Mouse (Mus musculus) kidney, embryonic 15.5 days (tissue): Measurements from ENCODE around the gene Tespa1. TPM values are rescaled to one million over a fixed set of nuclear protein-coding genes. Genes with fewer than 3 reads are reported as not detected.
"Not testable (repeated sequence)": the region's sequence is repeated elsewhere in the genome, so short reads cannot be mapped to it uniquely, and the experiment has no call there.

Experiments
- ATAC-seq: fragments of 200-750 bp; cut with Nextera tagmentation; replicated peaks from 2 replicates; pipeline ENCODE4 v1.8.0; 2017; ENCODE audit warnings: moderate TSS enrichment; ENCODE audit not compliant: low FRiP score
- H3K27ac ChIP-seq: fragments of 300-500 bp; sonication (generic); 2 replicates; pipeline ENCODE4 v1.5.1; 2015; ENCODE audit warnings: mild to moderate bottlenecking, inconsistent platforms
- H3K27me3 ChIP-seq: fragments of 300-500 bp; sonication (generic); 2 replicates; pipeline ENCODE4 v1.6.1; 2015; ENCODE audit warnings: inconsistent platforms
- H3K36me3 ChIP-seq: fragments of 300-500 bp; sonication (generic); 2 replicates; pipeline ENCODE4 v1.6.1; 2015; ENCODE audit warnings: inconsistent platforms
- H3K4me1 ChIP-seq: fragments of 300-500 bp; sonication (generic); 2 replicates; pipeline ENCODE4 v1.6.1; 2015; ENCODE audit warnings: inconsistent platforms
- H3K4me2 ChIP-seq: fragments of 300-500 bp; sonication (generic); 2 replicates; pipeline ENCODE4 v1.6.1; 2015; ENCODE audit warnings: moderate library complexity, mild to moderate bottlenecking, inconsistent platforms
- H3K4me3 ChIP-seq: fragments of 300-500 bp; sonication (generic); replicated peaks from 2 replicates; pipeline ENCODE4 v1.5.1; 2015; ENCODE audit warnings: mild to moderate bottlenecking, inconsistent platforms
- H3K9ac ChIP-seq: fragments of 300-500 bp; sonication (generic); 2 replicates; pipeline ENCODE4 v1.6.1; 2015; ENCODE audit warnings: mild to moderate bottlenecking, inconsistent platforms
- H3K9me3 ChIP-seq: fragments of 300-500 bp; sonication (generic); replicated peaks from 2 replicates; pipeline ENCODE4 v1.6.1; 2016; ENCODE audit warnings: inconsistent platforms
- WGBS: fragments of 180-500 bp; shearing (Covaris S2); methylation state at CpG from one replicate; pipeline ENCODE4 v1.1.7; 2015; ENCODE audit warnings: mixed read lengths; 5-methylcytosine and 5-hydroxymethylcytosine counted together
- polyA plus RNA-seq: library from polyadenylated mRNA; unstranded; fragments of >200 nt; fragmentation: Nextera tagmentation; extraction: Ambion mirVana; gene quantifications from 2 replicates; pipeline ENCODE4 v1.2.1, GENCODE M21; 2015

Gene Tespa1
- polyA plus RNA-seq, 1 experiment from 2014 or later: 0.23 TPM

- ATAC-seq: no peak
- no peak overlapping the region for H3K4me2 ChIP-seq
Measured at GRCm38 (mm10) chr10:130314110-130314829, 8.4 kb upstream of the Tespa1 start.

GRCm38 (mm10) chr10:130315846-130316245, 6.8 kb upstream of the Tespa1 start:
- Histone ChIP-seq H3K4me1 (no peaks in the 10 kb centered on the region), H3K9me3 (no peaks in the 10 kb centered on the region), H3K36me3 (no peaks in the 10 kb centered on the region), H3K4me2 (no peak overlapping the region), H3K4me3 (no peak overlapping the region), H3K27ac (no peak overlapping the region), H3K9ac (no peak overlapping the region), H3K27me3 (no peaks in the 10 kb centered on the region)
- no peak for ATAC-seq

More at GRCm38 (mm10) chr10:130314110-130314829, 8.4 kb upstream of the Tespa1 start:
- Histone ChIP-seq H3K4me3 (no peak overlapping the region), H3K9me3 (no peaks in the 10 kb centered on the region), H3K4me1 (no peaks in the 10 kb centered on the region), H3K36me3 (no peaks in the 10 kb centered on the region), H3K27ac (no peak overlapping the region), H3K27me3 (no peaks in the 10 kb centered on the region), H3K9ac (no peak overlapping the region)
- WGBS: 72% methylated on average over 2 of the region's 2 CpGs

GRCm38 (mm10) chr10:130318720-130319119, 4.0 kb upstream of the Tespa1 start:
- WGBS: 73% methylated on average over 4 of the region's 4 CpGs
- no peaks in the 10 kb centered on the region for H3K27me3 ChIP-seq
- H3K4me3 ChIP-seq: no peak overlapping the region
- no peaks in the 10 kb centered on the region for H3K4me1 ChIP-seq
- ATAC-seq: no peak
- H3K4me2 ChIP-seq: no peak overlapping the region
- H3K9ac ChIP-seq: no peak overlapping the region
- no peaks in the 10 kb centered on the region for H3K9me3 ChIP-seq
- H3K27ac ChIP-seq: no peak overlapping the region
- no peaks in the 10 kb centered on the region for H3K36me3 ChIP-seq

GRCm38 (mm10) chr10:130320715-130321114, 2.0 kb upstream of the Tespa1 start:
- Histone ChIP-seq H3K4me2 (no peak overlapping the region), H3K27ac (no peak overlapping the region), H3K4me1 (no peaks in the 10 kb centered on the region), H3K36me3 (no peaks in the 10 kb centered on the region), H3K9me3 (no peaks in the 10 kb centered on the region), H3K9ac (no peak overlapping the region), H3K27me3 (no peaks in the 10 kb centered on the region), H3K4me3 (no peak overlapping the region)
- ATAC-seq: no peak
- 76% methylated on average over 2 of the region's 2 CpGs for WGBS

- Histone ChIP-seq H3K9me3 (no peaks in the 10 kb centered on the region), H3K36me3 (no peaks in the 10 kb centered on the region), H3K27ac (no peak overlapping the region), H3K4me1 (no peaks in the 10 kb centered on the region), H3K9ac (no peak overlapping the region), H3K4me3 (no peak overlapping the region), H3K4me2 (no peak overlapping the region), H3K27me3 (no peaks in the 10 kb centered on the region)
- ATAC-seq: no peak
Measured at GRCm38 (mm10) chr10:130322062-130322461, 608 bp upstream of the Tespa1 start.

GRCm38 (mm10) chr10:130324243-130324642, 1.6 kb downstream of the Tespa1 start:
- no peak for ATAC-seq
- Histone ChIP-seq H3K9ac (no peak overlapping the region), H3K4me3 (no peak overlapping the region), H3K4me1 (no peaks in the 10 kb centered on the region), H3K27me3 (no peaks in the 10 kb centered on the region), H3K9me3 (no peaks in the 10 kb centered on the region), H3K4me2 (no peak overlapping the region), H3K27ac (no peak overlapping the region), H3K36me3 (no peaks in the 10 kb centered on the region)
- WGBS: 86% methylated on average over 4 of the region's 4 CpGs

- Histone ChIP-seq H3K4me3 (no peak overlapping the region), H3K27me3 (no peaks in the 10 kb centered on the region), H3K9ac (no peak overlapping the region), H3K4me1 (no peaks in the 10 kb centered on the region), H3K4me2 (no peak overlapping the region), H3K36me3 (no peaks in the 10 kb centered on the region), H3K9me3 (no peaks in the 10 kb centered on the region), H3K27ac (no peak overlapping the region)
- 87% methylated on average over 1 of the region's 1 CpGs for WGBS
- ATAC-seq: no peak
Measured at GRCm38 (mm10) chr10:130330711-130331110, 8.0 kb downstream of the Tespa1 start.

- ATAC-seq: no peak
- 80% methylated on average over 1 of the region's 1 CpGs for WGBS
- no peaks in the 10 kb centered on the region for H3K36me3 ChIP-seq
- no peak overlapping the region for H3K4me3 ChIP-seq
- no peak overlapping the region for H3K9ac ChIP-seq
- H3K9me3 ChIP-seq: no peaks in the 10 kb centered on the region
- H3K4me2 ChIP-seq: no peak overlapping the region
- no peaks in the 10 kb centered on the region for H3K27me3 ChIP-seq
- no peak overlapping the region for H3K27ac ChIP-seq
- no peaks in the 10 kb centered on the region for H3K4me1 ChIP-seq
Measured at GRCm38 (mm10) chr10:130336385-130336784, 13.7 kb downstream of the Tespa1 start.

GRCm38 (mm10) chr10:130337581-130337980, 14.9 kb downstream of the Tespa1 start:
- Histone ChIP-seq H3K27me3 (no peaks in the 10 kb centered on the region), H3K9ac (no peak overlapping the region), H3K4me1 (no peaks in the 10 kb centered on the region), H3K4me2 (no peak overlapping the region), H3K27ac (no peak overlapping the region), H3K9me3 (no peaks in the 10 kb centered on the region), H3K36me3 (no peaks in the 10 kb centered on the region), H3K4me3 (no peak overlapping the region)
- 54% methylated on average over 2 of the region's 2 CpGs for WGBS
- no peak for ATAC-seq

GRCm38 (mm10) chr10:130340050-130340449, 17.4 kb downstream of the Tespa1 start:
- H3K36me3 ChIP-seq, H3K4me3 ChIP-seq, ATAC-seq, H3K27me3 ChIP-seq, H3K9me3 ChIP-seq, H3K27ac ChIP-seq, H3K9ac ChIP-seq, H3K4me1 ChIP-seq, H3K4me2 ChIP-seq: not testable (repeated sequence)
- 82% methylated on average over 4 of the region's 4 CpGs for WGBS

GRCm38 (mm10) chr10:130344056-130344455, 21.4 kb downstream of the Tespa1 start:
- ATAC-seq: no peak
- Histone ChIP-seq H3K27ac (no peak overlapping the region), H3K36me3 (no peaks in the 10 kb centered on the region), H3K27me3 (no peaks in the 10 kb centered on the region), H3K4me3 (no peak overlapping the region), H3K9ac (no peak overlapping the region), H3K4me2 (no peak overlapping the region), H3K4me1 (no peaks in the 10 kb centered on the region), H3K9me3 (no peaks in the 10 kb centered on the region)
- 88% methylated on average over 1 of the region's 1 CpGs for WGBS

- H3K4me1 ChIP-seq: no peaks in the 10 kb centered on the region
- WGBS: 50% methylated on average over 2 of the region's 2 CpGs
- no peaks in the 10 kb centered on the region for H3K27me3 ChIP-seq
- H3K9me3 ChIP-seq: no peaks in the 10 kb centered on the region
- H3K4me2 ChIP-seq: no peak overlapping the region
- no peak overlapping the region for H3K9ac ChIP-seq
- H3K36me3 ChIP-seq: no peaks in the 10 kb centered on the region
- H3K27ac ChIP-seq: no peak overlapping the region
- ATAC-seq: peak; percentile 77
- no peak overlapping the region for H3K4me3 ChIP-seq
Measured at GRCm38 (mm10) chr10:130363438-130364164, 40.9 kb downstream of the Tespa1 start.
